Mouse (Mus musculus): ENCODE results near the gene Bud13. TPM values are rescaled to one million over a fixed set of nuclear protein-coding genes. Genes with fewer than 3 reads are reported as not detected.
"Not testable (repeated sequence)": the region's sequence is repeated elsewhere in the genome, so short reads cannot be mapped to it uniquely, and the experiment has no call there.

Bud13 gene
- polyA plus RNA-seq, 1 experiment from 2014 or later, result 13.3 TPM

DNA sequence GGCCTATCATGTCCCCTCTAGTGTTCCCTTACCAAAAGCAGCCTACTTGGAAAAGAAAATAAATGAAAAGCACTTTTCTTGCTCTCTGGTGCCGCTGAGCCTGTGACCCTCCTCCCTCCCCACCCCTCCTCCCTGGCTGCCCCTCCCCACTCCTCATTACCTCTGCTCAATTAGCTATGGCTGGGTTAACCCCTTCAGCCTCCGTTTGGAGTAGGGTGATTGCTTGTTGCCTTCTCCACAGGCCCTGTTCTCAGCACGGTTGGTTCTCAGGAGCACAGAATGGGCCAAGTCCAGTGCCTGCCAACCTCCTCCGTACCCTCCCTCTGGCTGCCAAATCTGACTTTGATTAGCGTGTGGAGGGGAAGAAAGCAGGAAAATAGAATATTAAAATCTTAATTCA lies 33.6 kb downstream of the Bud13 start:
- H3K9me3 ChIP-seq (replicated peaks; ENCODE audit: control insufficient read depth, low read length), result peaks cover 6% of the 10 kb centered on the region
- no peaks in the 10 kb centered on the region for H3K36me3 ChIP-seq (ENCODE audit: control insufficient read depth, insufficient read depth)
- no peak overlapping the region for H3K4me2 ChIP-seq (ENCODE audit: low read depth, low read length)
- 32% methylated on average over 5 of the region's 5 CpGs for WGBS
- H3K4me1 ChIP-seq (ENCODE audit: control insufficient read depth, insufficient read depth, low read length), result no peaks in the 10 kb centered on the region
- peaks cover 8% of the 10 kb centered on the region for H3K27me3 ChIP-seq (ENCODE audit: control insufficient read depth, insufficient read depth, low read length)
- H3K9ac ChIP-seq (ENCODE audit: low read length), result no peak overlapping the region
- H3K27ac ChIP-seq (ENCODE audit: low read length), result no peak overlapping the region
- H3K4me3 ChIP-seq (ENCODE audit: low read length), result no peak overlapping the region
- no peak for ATAC-seq (replicated peaks; ENCODE audit: extremely low read depth, insufficient read depth, low FRiP score)

DNA sequence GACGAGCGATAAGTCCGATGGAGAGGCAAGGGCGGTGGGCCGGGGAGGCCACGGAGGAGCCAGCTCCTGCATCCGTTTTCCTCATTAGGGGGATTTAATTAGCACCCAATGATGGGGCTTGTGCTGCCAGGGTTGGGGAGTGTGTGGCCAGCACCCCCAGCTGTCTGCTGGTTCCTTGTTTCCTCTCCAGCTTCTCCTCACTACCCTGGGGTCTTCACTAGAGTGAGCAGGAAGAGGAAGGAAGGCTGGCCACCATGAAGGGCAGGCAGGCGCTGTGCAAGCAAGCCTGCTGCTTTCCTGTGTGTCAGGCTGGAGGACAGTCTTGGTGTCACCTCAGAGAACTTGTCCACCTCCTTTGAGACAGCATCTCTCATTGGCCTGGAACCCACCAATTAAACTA lies 34.1 kb downstream of the Bud13 start:
- Histone ChIP-seq H3K9ac (ENCODE audit: low read length) (no peak overlapping the region), H3K4me1 (ENCODE audit: control insufficient read depth, insufficient read depth, low read length) (no peaks in the 10 kb centered on the region), H3K4me2 (ENCODE audit: low read depth, low read length) (no peak overlapping the region), H3K9me3 (replicated peaks; ENCODE audit: control insufficient read depth, low read length) (peaks cover 6% of the 10 kb centered on the region), H3K27ac (ENCODE audit: low read length) (no peak overlapping the region), H3K36me3 (ENCODE audit: control insufficient read depth, insufficient read depth) (no peaks in the 10 kb centered on the region), H3K27me3 (ENCODE audit: control insufficient read depth, insufficient read depth, low read length) (peaks cover 8% of the 10 kb centered on the region), H3K4me3 (ENCODE audit: low read length) (no peak overlapping the region)
- ATAC-seq (replicated peaks; ENCODE audit: extremely low read depth, insufficient read depth, low FRiP score), result no peak
- WGBS, result 76% methylated on average over 8 of the region's 8 CpGs

DNA sequence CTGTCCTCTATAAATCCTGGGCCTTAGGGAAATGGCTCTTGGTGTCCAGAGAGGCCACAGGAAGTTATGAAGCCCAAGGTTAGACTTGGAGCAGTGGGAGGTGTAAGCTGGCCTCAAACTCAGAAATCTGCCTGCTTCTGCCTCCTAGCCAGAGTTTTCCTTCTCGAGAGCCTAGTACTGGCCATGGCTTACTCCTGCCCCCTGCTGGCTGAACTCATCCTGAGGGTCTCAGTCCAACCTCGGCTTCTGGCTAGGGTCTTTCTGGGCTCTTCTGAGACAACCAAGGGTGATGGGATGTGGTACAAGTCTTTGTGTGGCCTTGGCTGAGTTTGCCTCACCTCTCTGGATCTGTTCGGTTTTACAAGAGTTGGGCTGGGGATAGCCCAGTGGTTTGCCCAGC lies 35.1 kb downstream of the Bud13 start:
- no peak overlapping the region for H3K9ac ChIP-seq (ENCODE audit: low read length)
- no peak overlapping the region for H3K4me3 ChIP-seq (ENCODE audit: low read length)
- peaks cover 6% of the 10 kb centered on the region for H3K9me3 ChIP-seq (replicated peaks; ENCODE audit: control insufficient read depth, low read length)
- H3K27me3 ChIP-seq (ENCODE audit: control insufficient read depth, insufficient read depth, low read length), result peaks cover 8% of the 10 kb centered on the region
- no peak for ATAC-seq (replicated peaks; ENCODE audit: extremely low read depth, insufficient read depth, low FRiP score)
- no peak overlapping the region for H3K4me2 ChIP-seq (ENCODE audit: low read depth, low read length)
- H3K4me1 ChIP-seq (ENCODE audit: control insufficient read depth, insufficient read depth, low read length), result no peaks in the 10 kb centered on the region
- 90% methylated on average over 3 of the region's 3 CpGs for WGBS
- H3K36me3 ChIP-seq (ENCODE audit: control insufficient read depth, insufficient read depth), result no peaks in the 10 kb centered on the region
- H3K27ac ChIP-seq (ENCODE audit: low read length), result no peak overlapping the region

DNA sequence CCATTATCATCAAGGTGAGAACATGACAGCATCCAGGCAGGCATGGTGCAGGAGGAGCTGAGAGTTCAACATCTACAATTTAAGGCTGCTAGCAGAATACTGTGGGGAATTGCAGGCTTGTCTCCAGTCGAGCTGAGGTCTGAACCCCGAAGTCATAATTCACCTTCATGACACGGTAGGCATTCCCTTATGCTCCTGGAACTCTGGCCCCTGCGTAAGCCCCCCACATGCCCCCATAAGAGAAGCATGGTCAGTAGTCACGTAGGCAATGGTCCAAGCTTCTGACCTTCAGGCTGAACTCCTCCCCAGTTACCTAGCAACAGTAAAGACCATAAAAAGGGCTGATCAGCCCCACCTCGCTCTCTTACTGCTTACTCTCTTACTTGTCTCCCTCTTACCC lies 37.1 kb downstream of the Bud13 start, which contains the start of gene 4931429L15Rik:
Gene 4931429L15Rik (minus strand): TSS at position 101 of the 400 bp plus-strand sequence.
- H3K27me3 ChIP-seq (ENCODE audit: control insufficient read depth, insufficient read depth, low read length); H3K27ac ChIP-seq (ENCODE audit: low read length); H3K4me1 ChIP-seq (ENCODE audit: control insufficient read depth, insufficient read depth, low read length); ATAC-seq (replicated peaks; ENCODE audit: extremely low read depth, insufficient read depth, low FRiP score); H3K4me3 ChIP-seq (ENCODE audit: low read length); H3K4me2 ChIP-seq (ENCODE audit: low read depth, low read length); H3K9ac ChIP-seq (ENCODE audit: low read length); H3K9me3 ChIP-seq (replicated peaks; ENCODE audit: control insufficient read depth, low read length); H3K36me3 ChIP-seq (ENCODE audit: control insufficient read depth, insufficient read depth): not testable (repeated sequence)
- WGBS, result 73% methylated on average over 6 of the region's 6 CpGs

DNA sequence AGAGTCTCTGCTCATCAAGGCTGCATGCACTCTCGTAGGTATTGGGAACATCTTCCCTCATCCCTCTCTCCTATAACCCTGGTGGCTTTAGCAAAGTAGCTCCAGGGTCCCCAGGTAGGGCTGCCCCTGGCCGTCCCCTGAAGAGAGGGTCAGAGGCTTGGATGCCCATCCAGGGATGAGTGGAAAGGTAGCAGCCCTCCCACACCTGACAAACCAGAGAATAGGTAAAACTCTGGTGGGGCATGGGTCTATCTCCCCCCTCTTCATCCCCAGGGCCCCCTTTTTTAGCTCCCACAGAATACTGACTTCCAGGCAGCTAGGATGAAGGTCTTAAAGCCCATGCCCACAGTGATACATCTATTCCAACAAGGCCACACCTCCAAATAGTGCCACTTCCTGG lies 37.7 kb downstream of the Bud13 start:
- Histone ChIP-seq H3K4me3 (ENCODE audit: low read length) (no peak overlapping the region), H3K9ac (ENCODE audit: low read length) (no peak overlapping the region), H3K9me3 (replicated peaks; ENCODE audit: control insufficient read depth, low read length) (peaks cover 6% of the 10 kb centered on the region), H3K4me2 (ENCODE audit: low read depth, low read length) (no peak overlapping the region), H3K36me3 (ENCODE audit: control insufficient read depth, insufficient read depth) (no peaks in the 10 kb centered on the region), H3K4me1 (ENCODE audit: control insufficient read depth, insufficient read depth, low read length) (no peaks in the 10 kb centered on the region), H3K27ac (ENCODE audit: low read length) (no peak overlapping the region), H3K27me3 (ENCODE audit: control insufficient read depth, insufficient read depth, low read length) (no peaks in the 10 kb centered on the region)
- WGBS, result 83% methylated on average over 2 of the region's 2 CpGs
- ATAC-seq (replicated peaks; ENCODE audit: extremely low read depth, insufficient read depth, low FRiP score), result no peak

DNA sequence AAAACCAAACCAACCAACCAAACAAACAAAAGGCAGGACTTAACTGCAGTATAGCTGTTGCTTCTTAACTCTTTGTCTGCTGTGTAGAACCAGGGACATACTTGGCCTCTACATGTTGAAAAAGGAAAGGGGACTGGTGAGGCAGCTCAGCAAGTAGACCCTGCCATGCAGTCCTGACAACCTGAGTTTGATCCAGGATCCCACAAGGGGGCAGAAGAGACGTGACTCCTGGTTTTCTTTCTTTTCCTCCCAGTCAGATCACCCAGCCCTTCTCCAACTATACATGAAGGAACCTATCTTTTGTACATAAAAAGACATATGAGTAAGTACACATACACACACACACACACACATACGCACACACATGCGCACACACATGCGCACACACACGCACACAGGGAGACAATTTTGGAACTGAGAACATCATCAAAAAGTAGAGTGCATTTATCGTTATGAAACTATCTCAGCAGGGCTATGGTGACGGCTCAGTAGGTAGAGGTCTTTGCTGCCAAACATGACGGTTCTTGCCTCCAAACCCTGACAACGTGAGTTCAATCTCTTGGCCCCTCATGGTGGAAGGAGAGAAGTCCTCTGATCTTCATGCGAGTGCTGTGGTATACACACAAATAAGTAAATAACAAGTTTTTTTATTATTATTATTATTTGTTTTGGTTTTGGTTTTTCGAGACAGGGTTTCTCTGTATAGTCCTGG lies 44.0 kb downstream of the Bud13 start:
- Histone ChIP-seq H3K4me3 (ENCODE audit: low read length) (no peak overlapping the region), H3K36me3 (ENCODE audit: control insufficient read depth, insufficient read depth) (no peaks in the 10 kb centered on the region), H3K4me2 (ENCODE audit: low read depth, low read length) (no peak overlapping the region), H3K9ac (ENCODE audit: low read length) (no peak overlapping the region), H3K9me3 (replicated peaks; ENCODE audit: control insufficient read depth, low read length) (no peaks in the 10 kb centered on the region), H3K4me1 (ENCODE audit: control insufficient read depth, insufficient read depth, low read length) (peaks cover 11% of the 10 kb centered on the region), H3K27ac (ENCODE audit: low read length) (no peak overlapping the region), H3K27me3 (ENCODE audit: control insufficient read depth, insufficient read depth, low read length) (no peaks in the 10 kb centered on the region)
- ATAC-seq (replicated peaks; ENCODE audit: extremely low read depth, insufficient read depth, low FRiP score), result no peak
- 89% methylated on average over 11 of the region's 11 CpGs for WGBS

DNA sequence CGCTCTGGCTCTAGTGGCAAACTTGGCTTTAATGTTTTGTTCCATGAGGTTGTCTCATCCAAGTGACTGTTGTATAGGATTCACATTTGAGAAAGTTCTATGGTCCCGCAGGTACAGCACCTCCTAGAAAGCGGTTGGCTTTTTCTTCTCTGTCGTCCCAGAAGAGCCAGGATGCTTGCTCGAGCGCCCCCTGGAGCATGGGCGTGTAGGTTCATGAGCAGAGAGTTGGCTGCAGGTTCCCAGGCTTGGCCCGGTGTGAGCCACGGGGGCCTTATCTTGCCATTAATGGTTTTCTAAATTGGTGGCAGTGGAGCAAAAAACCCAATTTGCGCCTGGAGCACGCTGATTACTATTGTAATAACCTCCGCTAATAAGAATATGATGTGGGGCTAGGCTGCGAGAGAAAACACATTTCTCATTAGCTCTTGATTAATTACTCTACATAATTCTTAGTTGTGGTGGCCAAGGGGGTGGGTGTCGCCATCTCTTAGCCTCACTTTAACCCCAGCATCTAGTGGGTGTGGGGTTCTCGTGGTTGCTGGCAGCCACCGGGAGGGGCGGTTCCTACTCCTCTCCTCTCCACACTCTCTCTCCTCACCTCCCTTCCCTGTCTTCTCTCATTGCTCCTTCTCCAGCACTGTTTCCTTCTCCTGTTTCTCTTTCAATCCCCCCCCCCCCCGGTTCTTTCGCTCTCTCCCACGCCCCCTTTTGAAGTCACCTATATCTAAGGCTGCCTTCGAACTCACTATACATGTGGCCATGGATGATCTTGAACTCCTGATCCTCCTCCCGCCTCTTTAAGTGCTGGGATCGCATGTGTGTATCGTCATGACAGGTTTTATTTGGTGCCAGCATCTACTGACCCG lies 45.1 kb downstream of the Bud13 start:
- no peaks in the 10 kb centered on the region for H3K9me3 ChIP-seq (replicated peaks; ENCODE audit: control insufficient read depth, low read length)
- no peaks in the 10 kb centered on the region for H3K36me3 ChIP-seq (ENCODE audit: control insufficient read depth, insufficient read depth)
- H3K4me1 ChIP-seq (ENCODE audit: control insufficient read depth, insufficient read depth, low read length), result peaks cover 11% of the 10 kb centered on the region
- no peaks in the 10 kb centered on the region; the same call in 1 of the 2 replicates for H3K27me3 ChIP-seq (ENCODE audit: control insufficient read depth, insufficient read depth, low read length)
- peak overlapping the region; percentile 87 for H3K4me2 ChIP-seq (ENCODE audit: low read depth, low read length)
- no peak for ATAC-seq (replicated peaks; ENCODE audit: extremely low read depth, insufficient read depth, low FRiP score)
- H3K4me3 ChIP-seq (ENCODE audit: low read length), result no peak overlapping the region; the same call in 1 of the 2 replicates
- H3K27ac ChIP-seq (ENCODE audit: low read length), result no peak overlapping the region
- peak overlapping the region; percentile 73 for H3K9ac ChIP-seq (ENCODE audit: low read length)
- 70% methylated on average over 25 of the region's 25 CpGs for WGBS

DNA sequence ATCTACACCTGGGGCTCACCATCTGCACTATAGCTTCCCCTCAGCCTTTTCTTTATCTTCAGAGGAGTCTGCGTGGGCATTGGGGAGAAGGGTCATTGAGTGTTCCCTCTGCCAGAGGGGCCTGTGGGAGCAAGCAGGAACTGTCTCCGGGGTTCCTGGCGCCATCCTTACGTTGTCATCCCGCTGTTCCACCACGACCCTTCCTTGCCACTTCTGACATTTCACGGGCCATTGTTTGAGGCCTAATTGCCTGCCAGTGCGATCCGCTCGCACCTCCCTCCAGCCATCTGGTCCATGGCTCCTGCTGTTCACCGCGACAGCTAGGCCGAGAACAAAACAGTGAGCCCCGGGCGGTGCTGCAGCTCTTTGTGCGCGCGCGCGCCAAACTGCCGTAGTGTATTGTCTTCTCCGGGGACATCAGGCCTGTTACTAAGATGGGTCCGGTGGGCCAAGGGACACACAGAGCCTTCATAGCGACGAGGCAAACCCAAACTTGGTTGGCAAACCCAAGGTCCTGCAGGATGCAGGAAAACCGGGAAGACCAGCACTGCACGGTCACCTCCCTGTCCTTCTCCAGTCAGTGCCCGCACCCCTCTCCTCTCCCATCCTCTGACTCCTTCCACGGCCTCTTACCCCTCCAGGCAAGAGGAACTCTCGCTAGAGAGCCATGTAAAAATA lies 45.9 kb downstream of the Bud13 start:
- no peaks in the 10 kb centered on the region; the same call in none of the 2 replicates for H3K27me3 ChIP-seq (ENCODE audit: control insufficient read depth, insufficient read depth, low read length)
- H3K4me1 ChIP-seq (ENCODE audit: control insufficient read depth, insufficient read depth, low read length), result peaks cover 11% of the 10 kb centered on the region
- peak overlapping the region; percentile 51 for H3K4me3 ChIP-seq (ENCODE audit: low read length)
- H3K9ac ChIP-seq (ENCODE audit: low read length), result peak overlapping the region; percentile 73
- H3K4me2 ChIP-seq (ENCODE audit: low read depth, low read length), result peak overlapping the region; percentile 87
- H3K36me3 ChIP-seq (ENCODE audit: control insufficient read depth, insufficient read depth), result no peaks in the 10 kb centered on the region
- 7% methylated on average over 30 of the region's 30 CpGs for WGBS
- H3K27ac ChIP-seq (ENCODE audit: low read length), result peak overlapping the region; percentile 37; the same call in 1 of the 2 replicates
- peak; percentile 62 for ATAC-seq (replicated peaks; ENCODE audit: extremely low read depth, insufficient read depth, low FRiP score)
- H3K9me3 ChIP-seq (replicated peaks; ENCODE audit: control insufficient read depth, low read length), result no peaks in the 10 kb centered on the region

All from heart, embryonic 16.5 days (tissue).